Mouse (Mus musculus) MEL (cell line): Measurements from ENCODE around the gene Arhgap18.

Experiments
- CTCF ChIP-seq, 3 experiments: IDR thresholded peaks in 2 of 3; conservative IDR thresholded peaks in 1 of 3; 2 replicates each; pipeline ENCODE4 v1.5.1; 2011 to 2012; ENCODE audit warnings: low read length in 3 of 3, low read depth in 2 of 3, mild to moderate bottlenecking in 2 of 3, improper control_type of control experiment in 1 of 3, inconsistent platforms in 1 of 3, mixed read lengths in 1 of 3, moderate library complexity in 1 of 3; ENCODE audit not compliant: control insufficient read depth in 1 of 3, insufficient read depth in 1 of 3, poor library complexity in 1 of 3, severe bottlenecking in 1 of 3
- EP300 ChIP-seq, 2 experiments: IDR thresholded peaks; 2 replicates each; pipeline ENCODE4 v1.6.1; 2011; ENCODE audit warnings: improper control_type of control experiment in 2 of 2, low read length in 2 of 2, low read depth in 1 of 2, mild to moderate bottlenecking in 1 of 2

DNA sequence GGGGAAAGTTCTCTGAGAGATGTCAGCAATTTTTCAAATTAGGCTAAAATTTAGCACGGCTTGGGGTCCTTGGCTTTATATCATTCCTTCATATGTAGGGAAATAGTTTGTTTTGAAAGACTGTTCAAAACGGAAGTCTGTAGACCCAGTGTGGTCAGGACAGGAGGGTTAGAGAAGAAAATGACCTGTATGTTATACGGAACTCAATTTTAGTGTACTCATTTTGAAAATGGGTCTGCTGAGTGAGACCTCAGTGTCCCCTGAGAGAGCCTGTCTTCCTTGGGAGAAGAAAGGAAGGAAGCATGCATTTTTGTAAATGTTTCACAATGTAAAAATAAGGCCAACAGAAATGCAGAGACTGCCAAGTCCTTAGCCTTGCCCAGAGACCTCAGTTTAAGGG lies 38.6 kb downstream of the Arhgap18 start:
- TF ChIP-seq EP300 (IDR thresholded peaks at IDR 0.05; ENCODE audit: low read depth in 1 of 2, low read length in 2 of 2): no peak
- TF ChIP-seq CTCF (IDR thresholded peaks at IDR 0.05 in 2 of 3, conservative IDR thresholded peaks at IDR 0.05 in 1 of 3; ENCODE audit: control insufficient read depth in 1 of 3, insufficient read depth in 1 of 3, low read depth in 2 of 3, low read length in 3 of 3, poor library complexity in 1 of 3, severe bottlenecking in 1 of 3): no peak
